Mouse (Mus musculus): ENCODE data around the gene Pramel4. TPM values are rescaled to one million over a fixed set of nuclear protein-coding genes. Genes with fewer than 3 reads are reported as not detected.
"Not testable (repeated sequence)": the region's sequence is repeated elsewhere in the genome, so short reads cannot be mapped to it uniquely, and the experiment has no call there.

The Pramel4 gene
- not detected for total RNA-seq (2021)

DNA sequence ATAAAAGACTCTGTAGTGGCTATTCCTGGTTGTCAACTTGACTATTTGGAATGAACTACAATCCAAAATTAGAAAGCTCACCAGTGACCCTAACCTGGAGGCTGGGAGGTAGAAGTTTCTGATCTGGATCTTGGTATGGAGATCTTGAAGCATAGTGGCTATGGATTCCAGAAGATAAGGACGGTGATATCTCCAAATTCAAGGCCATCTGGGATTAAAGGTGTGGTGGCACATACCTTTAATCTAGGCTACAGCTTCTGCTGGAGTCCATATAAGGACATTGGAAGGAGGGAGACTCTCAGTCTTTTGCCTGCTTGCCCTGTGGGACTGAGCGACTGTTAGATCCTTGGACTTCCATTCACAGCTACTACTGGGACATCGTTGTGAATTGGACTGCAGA lies at the start of gene Pramel4:
Gene Pramel4, plus strand, starts transcription at position 301 of the 400 bp plus-strand sequence.
- DNase-seq (ENCODE audit: low spot score), result not testable (repeated sequence)
- intact Hi-C loops (cut with DNase I), result loop anchor here (5.0 kb wide), 1 partner anchor 78 kb away; no protein-coding TSS in a partner anchor

DNA sequence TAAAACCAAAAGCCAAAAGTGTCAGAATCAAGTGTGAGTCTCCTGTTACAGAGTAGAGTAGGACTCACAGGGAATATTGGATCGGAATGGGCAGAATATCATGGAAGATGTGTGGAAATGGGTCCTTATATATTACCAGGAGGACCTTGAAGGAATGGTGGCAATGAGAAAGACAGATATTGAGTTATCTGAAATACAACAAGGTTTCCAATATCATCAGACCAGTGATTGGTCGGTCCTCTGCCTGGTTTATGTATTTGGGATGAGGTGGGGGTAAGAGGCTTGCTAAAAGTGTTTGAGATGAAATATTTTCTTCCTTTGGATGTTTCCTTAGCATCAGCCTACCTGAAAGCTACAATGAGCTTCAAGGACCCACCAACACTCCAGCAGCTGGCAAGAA lies 47.2 kb downstream of the Pramel4 start, which contains the start of gene Gm13102:
Gene Gm13102, plus strand, starts transcription at position 301 of the 400 bp plus-strand sequence.
- DNase-seq (ENCODE audit: low spot score); intact Hi-C loops (cut with DNase I): not testable (repeated sequence)

Other genes starting within 250 kb of the Pramel4 start
- not detected for gene Gm13084, start 243.0 kb upstream of the Pramel4 start, total RNA-seq (2021)
- gene Gm13103, start 212.6 kb upstream of the Pramel4 start, total RNA-seq (2021), result not detected
- not detected for gene Pramef6, start 158.7 kb upstream of the Pramel4 start, total RNA-seq (2021)
- gene Pramef25, start 108.1 kb upstream of the Pramel4 start, total RNA-seq (2021), result not detected
- not detected for gene Gm13101, start 92.2 kb upstream of the Pramel4 start, total RNA-seq (2021)
- not detected for gene Pramef17, start 64.8 kb upstream of the Pramel4 start, total RNA-seq (2021)
- not detected for gene Gm13102, start 47.3 kb downstream of the Pramel4 start, total RNA-seq (2021)
- gene Oog3, start 103.5 kb downstream of the Pramel4 start, total RNA-seq (2021), result not detected
- not detected for gene Oog2, start 131.6 kb downstream of the Pramel4 start, total RNA-seq (2021)
- gene C87977, start 154.2 kb downstream of the Pramel4 start, total RNA-seq (2021), result not detected
- not detected for gene Pramel5, start 221.4 kb downstream of the Pramel4 start, total RNA-seq (2021)

Data from heart, postnatal 25 days (tissue).